Mouse (Mus musculus) hindbrain, embryonic 16.5 days (tissue): Measurements from ENCODE around the gene C9orf72. TPM values are rescaled to one million over a fixed set of nuclear protein-coding genes. Genes with fewer than 3 reads are reported as not detected.

Source experiments
- ATAC-seq: fragments of 200-750 bp; cut with Nextera tagmentation; 2 replicates; pipeline ENCODE4 v1.8.0; 2017; ENCODE audit warnings: moderate TSS enrichment, moderate library complexity
- H3K27ac ChIP-seq: fragments of 300-500 bp; sonication (generic); 2 replicates; pipeline ENCODE4 v1.5.1; 2014; ENCODE audit warnings: low read depth, mild to moderate bottlenecking, control low read depth, low read length, moderate library complexity
- H3K27me3 ChIP-seq: fragments of 300-500 bp; sonication (generic); replicated peaks from 2 replicates; pipeline ENCODE4 v1.6.1; 2014; ENCODE audit warnings: low read length; ENCODE audit not compliant: control insufficient read depth, insufficient read depth
- H3K36me3 ChIP-seq: fragments of 300-500 bp; sonication (generic); 2 replicates; pipeline ENCODE4 v1.6.1; 2014; ENCODE audit warnings: mild to moderate bottlenecking, low read length, moderate library complexity, mixed read lengths; ENCODE audit not compliant: control insufficient read depth, insufficient read depth
- H3K4me1 ChIP-seq: fragments of 300-500 bp; sonication (generic); 2 replicates; pipeline ENCODE4 v1.6.1; 2014; ENCODE audit warnings: low read depth, low read length; ENCODE audit not compliant: control insufficient read depth, insufficient read depth
- H3K4me2 ChIP-seq: fragments of 300-500 bp; sonication (generic); 2 replicates; pipeline ENCODE4 v1.6.1; 2014; ENCODE audit warnings: mild to moderate bottlenecking, low read length, control low read depth, moderate library complexity
- H3K4me3 ChIP-seq: fragments of 300-500 bp; sonication (generic); 2 replicates; pipeline ENCODE4 v1.5.1; 2014; ENCODE audit warnings: mild to moderate bottlenecking, low read length, control low read depth, moderate library complexity
- H3K9ac ChIP-seq: fragments of 300-500 bp; sonication (generic); 2 replicates; pipeline ENCODE4 v1.6.1; 2014; ENCODE audit warnings: low read depth, mild to moderate bottlenecking, control low read depth, low read length, moderate library complexity
- H3K9me3 ChIP-seq: fragments of 300-500 bp; sonication (generic); 2 replicates; pipeline ENCODE4 v1.6.1; 2014; ENCODE audit warnings: mild to moderate bottlenecking, low read length, moderate library complexity; ENCODE audit not compliant: control insufficient read depth
- WGBS: fragments of 180-500 bp; shearing (Covaris S2); extraction: QIAGEN DNeasy Blood & Tissue Kit; methylation state at CpG from one replicate; pipeline ENCODE4 v1.1.7; 2014; 5-methylcytosine and 5-hydroxymethylcytosine counted together
- polyA plus RNA-seq: library from polyadenylated mRNA; unstranded; fragments of >200 nt; fragmentation: Nextera tagmentation; extraction: Ambion mirVana; gene quantifications from 2 replicates; pipeline ENCODE4 v1.2.1, GENCODE M21; 2015

The C9orf72 gene
- polyA plus RNA-seq, 1 experiment from 2014 or later: 42.6 TPM

GRCm38 (mm10) chr4:35148326-35148725 lies 77.6 kb downstream of the C9orf72 start:
- ATAC-seq: no peak
- Histone ChIP-seq H3K4me1 (no peaks in the 10 kb centered on the region), H3K4me3 (no peak overlapping the region), H3K27me3 (no peaks in the 10 kb centered on the region), H3K4me2 (no peak overlapping the region), H3K27ac (no peak overlapping the region), H3K9me3 (no peaks in the 10 kb centered on the region), H3K9ac (no peak overlapping the region), H3K36me3 (no peaks in the 10 kb centered on the region)
- WGBS: 87% methylated on average over 4 of the region's 4 CpGs

DNA sequence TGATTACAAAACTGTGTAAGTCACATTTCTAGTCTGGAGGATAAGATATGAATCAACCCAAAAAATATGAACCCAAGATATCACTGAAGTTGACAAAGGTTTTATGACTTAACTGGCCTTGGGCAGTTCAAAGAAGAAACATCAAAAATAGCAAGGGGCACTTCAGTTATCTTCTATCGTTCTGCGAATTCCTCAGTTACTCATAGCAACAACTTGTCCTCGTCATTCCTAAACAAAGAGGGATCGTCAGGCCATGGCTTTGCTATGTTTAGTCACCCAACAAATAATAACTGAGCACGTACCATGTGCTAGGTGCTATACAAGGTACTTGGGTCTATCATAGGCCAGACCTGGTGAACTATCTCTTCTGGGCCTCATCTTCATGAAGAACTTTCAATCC lies 79.4 kb downstream of the C9orf72 start:
- 92% methylated on average over 5 of the region's 5 CpGs for WGBS
- Histone ChIP-seq H3K9ac (no peak overlapping the region), H3K27ac (no peak overlapping the region), H3K4me2 (no peak overlapping the region), H3K4me1 (no peaks in the 10 kb centered on the region), H3K9me3 (no peaks in the 10 kb centered on the region), H3K36me3 (no peaks in the 10 kb centered on the region), H3K4me3 (no peak overlapping the region), H3K27me3 (no peaks in the 10 kb centered on the region)
- no peak for ATAC-seq

- WGBS: 81% methylated on average over 10 of the region's 10 CpGs
- Histone ChIP-seq H3K9ac (no peak overlapping the region), H3K4me2 (no peak overlapping the region), H3K4me3 (no peak overlapping the region), H3K4me1 (no peaks in the 10 kb centered on the region), H3K27me3 (no peaks in the 10 kb centered on the region), H3K9me3 (no peaks in the 10 kb centered on the region), H3K27ac (no peak overlapping the region), H3K36me3 (no peaks in the 10 kb centered on the region)
- ATAC-seq: no peak
These were observed 80.2 kb downstream of the C9orf72 start for GRCm38 (mm10) chr4:35145726-35146125.

DNA sequence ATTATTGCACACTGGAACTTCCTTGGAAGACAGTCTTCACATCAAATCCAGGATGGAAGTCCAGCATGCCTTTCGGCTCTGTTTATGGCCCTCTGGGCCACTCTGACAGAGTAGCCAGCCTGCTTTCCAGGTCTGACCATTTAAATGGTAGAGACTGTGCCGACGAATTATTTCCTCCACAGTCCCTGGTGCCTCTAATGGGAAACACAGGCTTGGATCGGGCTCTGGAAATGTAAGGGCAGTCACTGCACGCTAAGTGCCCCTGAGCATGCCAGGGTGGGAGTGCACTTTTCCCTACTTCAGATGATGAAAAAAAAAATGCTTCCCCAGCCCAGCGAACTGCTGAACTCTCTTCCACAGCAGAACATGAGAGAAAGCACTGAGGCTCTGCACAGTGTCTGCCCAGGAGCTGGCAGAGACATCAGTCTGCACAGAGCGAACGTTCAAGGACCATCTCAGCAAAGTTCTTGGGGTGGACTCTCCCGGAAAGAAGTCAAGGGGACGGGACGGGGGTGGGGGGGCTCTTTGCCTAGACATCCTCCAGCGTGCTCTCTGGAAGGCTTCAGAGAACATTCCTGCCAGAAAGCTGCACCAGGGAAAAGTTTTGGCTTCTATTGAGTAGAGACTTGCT lies 82.4 kb downstream of the C9orf72 start:
- Histone ChIP-seq H3K36me3 (no peaks in the 10 kb centered on the region), H3K4me1 (no peaks in the 10 kb centered on the region), H3K4me2 (no peak overlapping the region), H3K4me3 (no peak overlapping the region), H3K27me3 (no peaks in the 10 kb centered on the region), H3K9ac (no peak overlapping the region), H3K9me3 (no peaks in the 10 kb centered on the region), H3K27ac (no peak overlapping the region)
- no peak for ATAC-seq
- 81% methylated on average over 12 of the region's 12 CpGs for WGBS

Other genes starting within 250 kb of the C9orf72 start
- gene Ifnk, start 74.1 kb downstream of the C9orf72 start, polyA plus RNA-seq: not detected in 2 replicates
- gene Mob3b, start 68.7 kb downstream of the C9orf72 start, polyA plus RNA-seq: 3.9 TPM in 2 replicates